Mouse (Mus musculus): ENCODE measurements around the gene Vil1. TPM values are rescaled to one million over a fixed set of nuclear protein-coding genes. Genes with fewer than 3 reads are reported as not detected.

The Vil1 gene
- total and polyA plus RNA-seq, 3 experiments: 0.04 TPM; not detected in 1

GRCm38 (mm10) chr1:74397919-74398451, 11.2 kb upstream of the Vil1 start (continued):
- TF ChIP-seq UBTF (IDR thresholded peaks at IDR 0.05; ENCODE audit: borderline replicate concordance, insufficient read depth, low read depth, low read length) (no peak), MEF2A (IDR thresholded peaks at IDR 0.05; ENCODE audit: extremely low read depth, insufficient replicate concordance, low read depth, low read length, poor library complexity, severe bottlenecking) (no peak), POLR2A (IDR thresholded peaks at IDR 0.05; ENCODE audit: control insufficient read depth in 1 of 2, insufficient read depth in 1 of 2, low read depth in 1 of 2, low read length in 2 of 2, poor library complexity in 1 of 2) (no peak), TCF12 (IDR thresholded peaks at IDR 0.05; ENCODE audit: low read depth, low read length) (peak; percentile 33), CHD1 (IDR thresholded peaks at IDR 0.05; ENCODE audit: low read depth, low read length) (no peak), TBP (IDR thresholded peaks at IDR 0.05; ENCODE audit: low read depth, low read length) (0 out of 2 replicates have a peak, but pooled peaks have one; percentile 5)

GRCm38 (mm10) chr1:74400531-74400930, 8.6 kb upstream of the Vil1 start:
- Histone ChIP-seq H3K27ac (ENCODE audit: control insufficient read depth, low read depth, low read length) (peak overlapping the region; percentile 21; the same call in 1 of the 2 replicates), H3K4me3 (ENCODE audit: control insufficient read depth in 1 of 2, insufficient read depth in 1 of 2, low read depth in 2 of 2, low read length in 2 of 2) (peak overlapping the region; percentile 33 to 54; a peak in 2 of 4 replicates), H3K36me3 (ENCODE audit: control insufficient read depth in 1 of 2, insufficient read depth in 2 of 2, low read length in 2 of 2) (peaks cover 0 to 21% of the 10 kb centered on the region in 2 experiments; a peak in 2 of 4 replicates), H3K9me3 (replicated peaks; ENCODE audit: insufficient read depth, low read length) (no peaks in the 10 kb centered on the region), H3K79me2 (ENCODE audit: control insufficient read depth, insufficient read depth, low read length, poor library complexity) (no peaks in the 10 kb centered on the region; the same call in 1 of the 2 replicates), H3K4me1 (ENCODE audit: control insufficient read depth in 1 of 2, insufficient read depth in 2 of 2, low read length in 2 of 2) (peaks cover 0 to 22% of the 10 kb centered on the region in 2 experiments; a peak in 2 of 4 replicates), H3K27me3 (ENCODE audit: control insufficient read depth in 1 of 2, insufficient read depth in 2 of 2, low read length in 2 of 2) (no peaks in the 10 kb centered on the region), H3K9ac (ENCODE audit: control insufficient read depth, low read depth, low read length, poor library complexity, severe bottlenecking) (peak overlapping the region; percentile 41)
- TF ChIP-seq ETS1 (IDR thresholded peaks at IDR 0.05; ENCODE audit: low read depth, low read length): no peak
- DNase-seq (ENCODE audit: low read depth, low spot score): no peak

- DNase-seq (ENCODE audit: low read depth, low spot score): peak; percentile 59
- H3K4me3 ChIP-seq (ENCODE audit: control insufficient read depth in 1 of 2, insufficient read depth in 1 of 2, low read depth in 2 of 2, low read length in 2 of 2): peak overlapping the region; percentile 33 to 54
- peaks cover 0 to 22% of the 10 kb centered on the region in 2 experiments; a peak in 2 of 4 replicates for H3K4me1 ChIP-seq (ENCODE audit: control insufficient read depth in 1 of 2, insufficient read depth in 2 of 2, low read length in 2 of 2)
- no peaks in the 10 kb centered on the region for H3K27me3 ChIP-seq (ENCODE audit: control insufficient read depth in 1 of 2, insufficient read depth in 2 of 2, low read length in 2 of 2)
- H3K79me2 ChIP-seq (ENCODE audit: control insufficient read depth, insufficient read depth, low read length, poor library complexity): no peaks in the 10 kb centered on the region; the same call in 1 of the 2 replicates
- TF ChIP-seq MEF2A (IDR thresholded peaks at IDR 0.05; ENCODE audit: extremely low read depth, insufficient replicate concordance, low read depth, low read length, poor library complexity, severe bottlenecking) (no peak), MXI1 (IDR thresholded peaks at IDR 0.05; ENCODE audit: low read depth, low read length) (no peak), ETS1 (IDR thresholded peaks at IDR 0.05; ENCODE audit: low read depth, low read length) (0 out of 2 replicates have a peak, but pooled peaks have one; percentile 21), TCF12 (IDR thresholded peaks at IDR 0.05; ENCODE audit: low read depth, low read length) (no peak), MAZ (IDR thresholded peaks at IDR 0.05; ENCODE audit: low read depth, low read length) (no peak), SIN3A (IDR thresholded peaks at IDR 0.05; ENCODE audit: low read length) (0 out of 2 replicates have a peak, but pooled peaks have one; percentile 33), CHD2 (IDR thresholded peaks at IDR 0.05; ENCODE audit: low read length) (no peak), NRF1 (IDR thresholded peaks at IDR 0.05; ENCODE audit: insufficient read depth, low read depth, low read length, poor library complexity, severe bottlenecking) (no peak), MYC (IDR thresholded peaks at IDR 0.05; ENCODE audit: low read depth, low read length) (no peak; the same call in 1 of the 2 replicates), SMC3 (IDR thresholded peaks at IDR 0.05; ENCODE audit: low read depth, low read length) (no peak), MAX (IDR thresholded peaks at IDR 0.05; ENCODE audit: low read length) (no peak), EP300 (IDR thresholded peaks at IDR 0.05; ENCODE audit: low read depth in 1 of 2, low read length in 2 of 2) (peak; percentile 50 to 52; a peak in 3 of 4 replicates), GATA1 (IDR thresholded peaks at IDR 0.05; ENCODE audit: low read depth, low read length) (peak; percentile 79), MAFK (IDR thresholded peaks at IDR 0.05; ENCODE audit: borderline replicate concordance, low read depth, low read length) (no peak), NELFE (IDR thresholded peaks at IDR 0.05; ENCODE audit: low read depth, low read length) (no peak), MYB (IDR thresholded peaks at IDR 0.05; ENCODE audit: low read depth, low read length) (no peak)
- H3K27ac ChIP-seq (ENCODE audit: control insufficient read depth, low read depth, low read length): peak overlapping the region; percentile 21
- no peaks in the 10 kb centered on the region for H3K9me3 ChIP-seq (replicated peaks; ENCODE audit: insufficient read depth, low read length)
- peaks cover 0 to 21% of the 10 kb centered on the region in 2 experiments; a peak in 2 of 4 replicates for H3K36me3 ChIP-seq (ENCODE audit: control insufficient read depth in 1 of 2, insufficient read depth in 2 of 2, low read length in 2 of 2)
- H3K9ac ChIP-seq (ENCODE audit: control insufficient read depth, low read depth, low read length, poor library complexity, severe bottlenecking): peak overlapping the region; percentile 41
Observed at GRCm38 (mm10) chr1:74401015-74401702, 8.0 kb upstream of the Vil1 start.

Data from MEL (cell line).